Mouse (Mus musculus) heart, adult 8-10 months (tissue): ENCODE results near the gene a. TPM values are rescaled to one million over a fixed set of nuclear protein-coding genes. Genes with fewer than 3 reads are reported as not detected.

ENCODE experiments used
- DNase-seq: peaks from one replicate; pipeline ENCODE4 v3.0.0; 2022; ENCODE audit warnings: low spot score
- total RNA-seq, 4 experiments: library from RNA; stranded (reverse); gene quantifications; 2 replicates each; pipeline ENCODE4 v1.2.4; 2022

The a gene
- total RNA-seq = not detected

DNA sequence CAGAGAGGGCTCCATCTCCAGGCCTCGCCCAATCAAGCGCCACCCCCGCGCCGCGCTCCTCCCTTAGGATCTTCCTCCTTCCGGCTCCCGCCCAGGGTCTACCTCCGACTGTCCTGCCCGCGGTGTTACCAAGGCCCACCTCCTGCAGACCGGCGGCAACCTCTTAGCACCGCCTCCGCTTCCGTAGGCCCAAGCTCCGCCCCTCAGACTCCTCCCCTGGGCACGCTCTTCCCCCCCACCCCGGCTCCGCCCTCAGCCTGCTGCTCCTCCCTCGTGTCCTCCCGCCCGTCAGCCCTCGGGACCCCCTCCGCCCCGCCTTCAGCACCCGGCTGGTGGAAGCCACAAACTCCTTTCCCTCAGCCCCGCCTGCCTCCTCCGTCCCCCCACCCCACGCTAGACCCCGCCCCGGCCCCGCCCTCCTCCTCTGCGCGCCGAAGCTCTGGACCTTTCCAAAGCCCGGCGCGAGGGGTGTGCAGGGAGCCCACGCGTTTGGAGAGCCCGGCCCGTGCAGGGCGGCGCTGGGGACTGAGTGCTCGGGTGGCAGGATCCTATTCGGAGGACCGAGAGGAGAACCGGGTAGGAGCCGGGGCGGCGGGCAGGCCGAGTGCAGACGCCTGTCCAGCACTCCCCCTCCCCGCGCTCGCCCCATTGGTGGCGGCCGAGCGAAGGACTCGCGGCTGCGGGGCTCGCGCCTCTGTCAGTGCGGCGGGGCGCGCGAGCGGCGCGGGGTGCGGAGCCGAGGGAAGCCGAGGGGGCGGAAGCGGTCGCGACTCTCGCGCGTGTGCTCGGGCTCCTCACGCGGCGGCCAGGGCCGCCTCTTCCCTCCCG lies at the start of gene a, which contains the start of gene Raly:
TSS of gene a (plus strand) at position 747 of the 828 bp plus-strand sequence.
TSS of gene Raly (plus strand) at position 441 of the 828 bp plus-strand sequence.
- DNase-seq = peak; percentile 95

DNA sequence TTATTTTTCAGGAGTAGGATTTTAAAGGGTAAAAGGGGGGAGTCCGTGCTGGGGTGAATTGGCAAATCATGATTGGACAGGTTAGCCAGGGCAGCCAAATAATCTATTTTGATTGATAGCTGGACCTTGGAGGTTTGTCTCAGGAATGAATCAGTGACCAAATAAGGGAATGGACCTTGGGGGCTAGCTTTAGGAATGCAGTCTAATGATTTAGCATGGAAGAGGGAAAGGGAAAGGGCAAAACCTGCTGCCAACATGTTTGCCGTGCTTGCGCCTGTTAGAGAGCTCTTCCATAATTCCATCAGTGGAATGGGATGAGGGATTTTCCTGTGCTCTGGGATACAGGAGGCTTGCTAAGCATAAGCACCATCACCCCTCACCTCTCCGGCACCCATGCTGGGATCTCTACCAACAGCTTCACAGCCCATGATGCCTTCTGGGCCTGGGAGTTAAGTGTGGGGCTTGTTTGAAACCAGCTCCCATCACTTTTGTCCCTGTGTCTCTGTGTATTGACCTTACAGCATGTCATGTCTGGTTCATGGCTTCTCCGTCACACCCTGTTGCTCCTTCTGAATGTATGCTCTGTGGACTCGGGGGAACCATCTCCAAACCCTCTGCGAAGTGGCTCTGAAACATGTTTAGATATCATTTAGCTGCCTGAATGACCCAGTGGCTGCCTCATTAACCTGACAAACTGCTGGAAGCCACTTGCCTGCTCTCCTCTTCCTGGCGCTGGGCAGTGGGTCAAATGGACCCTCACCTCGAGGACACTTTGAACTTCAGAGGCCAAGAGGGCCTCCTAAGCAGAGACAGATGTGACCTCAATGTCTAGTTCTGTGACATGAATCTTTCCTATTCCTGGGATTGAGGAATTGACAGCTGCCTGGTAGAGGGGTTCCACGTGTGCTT lies 48.0 kb upstream of the a start:
- no peak for DNase-seq

DNA sequence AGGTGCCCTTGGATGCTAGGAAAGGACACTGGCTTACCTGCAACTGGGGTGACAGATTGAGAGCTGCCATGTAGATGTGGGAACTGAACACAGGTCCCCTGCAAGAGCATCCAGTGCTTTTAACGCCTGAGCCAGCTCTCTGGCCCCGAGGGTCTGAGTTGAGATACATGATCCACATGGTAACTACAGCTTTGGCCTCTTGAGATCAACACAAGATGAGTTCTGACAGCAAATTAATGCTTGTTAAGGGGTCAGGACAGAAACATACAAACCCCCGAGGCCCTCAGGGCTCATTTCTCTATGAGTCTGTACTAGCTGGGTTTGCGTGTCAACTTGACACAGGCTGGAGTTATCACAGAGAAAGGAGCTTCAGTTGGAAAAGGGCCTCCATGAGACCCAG lies 47.3 kb upstream of the a start:
- no peak for DNase-seq

DNA sequence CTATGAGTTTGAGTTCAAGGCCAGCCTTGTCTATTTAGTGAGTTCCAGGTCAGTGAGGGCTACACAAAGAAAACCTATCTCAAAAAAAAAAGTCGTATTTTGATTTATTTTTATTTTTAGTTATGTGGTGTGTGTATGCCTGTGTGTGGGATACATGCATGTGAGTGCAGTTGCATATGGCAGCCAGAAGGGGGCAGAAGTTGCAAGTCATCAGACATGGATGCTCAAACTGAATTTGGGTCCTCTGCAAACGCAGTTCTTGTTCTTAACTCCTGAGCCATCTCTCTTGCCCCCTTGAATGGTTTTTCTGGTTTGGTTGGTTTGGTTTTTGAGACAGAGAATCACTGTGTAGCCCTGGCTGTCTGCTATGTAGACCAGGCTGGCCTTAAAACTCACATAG lies 42.8 kb upstream of the a start:
- DNase-seq = no peak

DNA sequence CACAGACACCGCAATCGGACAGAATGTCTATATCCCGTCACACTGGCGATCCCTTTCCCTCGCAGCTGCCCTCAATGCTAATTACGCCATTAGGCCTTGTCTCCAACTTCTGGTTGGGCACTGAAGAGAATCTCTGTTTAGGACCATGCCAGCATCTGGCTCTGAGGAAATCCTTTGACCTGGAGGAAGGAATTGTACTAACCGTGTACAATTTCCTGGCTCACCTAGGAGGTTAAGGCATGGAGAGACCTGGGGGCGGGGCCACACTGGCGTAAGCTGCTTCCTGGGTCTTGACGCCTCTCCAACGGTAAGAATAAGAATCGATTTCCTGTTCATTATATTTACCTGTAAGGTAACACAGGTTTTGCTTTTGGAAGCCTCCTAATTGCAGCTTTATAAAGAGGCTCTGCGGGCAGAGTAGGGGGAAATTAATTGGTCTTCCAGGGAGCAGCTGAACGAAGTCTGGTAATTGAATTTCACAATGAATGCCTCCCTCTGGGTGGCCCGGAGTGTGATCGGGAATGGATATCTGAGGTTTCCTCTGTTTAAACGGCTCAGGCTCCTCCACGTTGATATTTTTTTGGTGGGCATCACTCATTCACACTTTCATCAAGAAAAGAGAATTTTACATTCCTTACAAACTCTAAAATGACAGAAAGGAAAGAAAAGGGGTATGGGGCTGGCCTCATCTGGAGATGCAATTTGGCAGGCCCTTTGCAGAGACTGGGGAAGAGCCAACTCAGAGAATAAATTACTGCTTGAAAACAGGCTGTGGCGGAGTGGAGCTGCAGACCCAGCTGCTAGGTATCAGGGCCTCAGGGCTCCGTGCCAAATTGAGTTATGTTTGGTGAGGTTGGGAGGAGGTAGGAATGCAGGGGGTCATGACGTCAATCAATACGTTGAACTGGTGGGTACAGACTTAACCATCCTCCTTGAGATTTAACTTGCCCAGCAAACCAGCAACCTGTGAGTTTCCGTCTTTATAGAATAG lies 41.9 kb upstream of the a start:
- DNase-seq = no peak

DNA sequence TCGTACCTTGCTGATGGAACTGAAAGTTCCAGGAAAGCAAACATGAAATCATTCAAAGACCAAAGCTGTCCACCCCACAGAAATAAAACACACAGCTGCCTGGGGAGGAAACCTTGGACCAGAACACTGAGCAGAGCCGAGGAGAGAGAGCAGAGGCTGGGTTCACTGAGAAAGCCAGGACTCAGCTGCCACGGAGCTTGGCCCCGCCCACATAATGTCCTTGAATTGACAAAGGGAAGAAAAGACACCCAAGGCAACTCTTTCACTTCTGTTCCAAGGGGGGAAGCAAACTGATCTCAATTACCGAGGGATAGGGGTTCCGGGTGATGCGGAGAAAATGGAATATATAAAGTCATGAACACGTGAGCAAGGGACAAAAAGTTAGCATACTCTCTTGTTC lies 39.3 kb upstream of the a start:
- peak; percentile 4 for DNase-seq

DNA sequence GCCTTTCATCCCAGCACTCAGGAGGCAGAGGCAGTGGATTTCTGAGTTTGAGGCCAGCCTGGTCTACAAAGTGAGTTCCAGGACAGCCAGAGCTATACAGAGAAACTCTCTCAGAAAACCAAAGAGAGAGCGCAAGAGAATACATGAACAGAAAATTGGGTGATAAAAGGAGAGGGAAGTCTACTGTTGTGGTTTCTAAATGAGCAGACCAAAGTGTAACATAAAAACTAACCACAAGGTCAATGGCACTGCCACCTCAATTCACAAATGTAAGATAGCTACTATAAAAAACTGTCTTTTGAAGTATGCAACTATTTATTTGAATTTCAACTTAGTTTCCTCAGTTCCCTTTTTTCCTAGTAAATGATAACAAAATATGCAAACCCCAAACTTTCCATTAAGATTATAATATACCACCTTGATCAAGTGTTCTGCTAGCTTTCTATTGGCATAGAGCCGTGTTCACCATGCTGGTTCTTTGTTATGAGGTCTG lies 37.1 kb upstream of the a start:
- no peak for DNase-seq

DNA sequence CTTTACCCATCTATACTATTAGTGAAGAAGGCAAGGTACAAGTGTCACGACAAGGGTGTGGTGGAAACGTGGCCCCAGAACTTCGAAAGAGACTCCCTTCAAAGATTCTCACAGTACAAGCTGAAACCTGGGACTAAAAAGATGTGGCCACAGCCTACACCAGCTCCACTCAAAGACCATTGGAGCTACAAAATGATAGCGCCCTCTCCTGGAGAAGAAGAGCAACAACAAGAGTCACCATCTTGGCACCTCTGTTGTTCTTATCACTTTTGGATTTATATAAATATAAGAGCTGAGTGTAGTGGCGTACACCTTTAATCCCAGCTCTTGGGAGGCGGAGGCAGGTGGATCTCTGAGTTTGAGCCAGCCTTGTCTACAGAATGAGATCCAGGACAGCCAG lies 35.4 kb upstream of the a start:
- no peak for DNase-seq

DNA sequence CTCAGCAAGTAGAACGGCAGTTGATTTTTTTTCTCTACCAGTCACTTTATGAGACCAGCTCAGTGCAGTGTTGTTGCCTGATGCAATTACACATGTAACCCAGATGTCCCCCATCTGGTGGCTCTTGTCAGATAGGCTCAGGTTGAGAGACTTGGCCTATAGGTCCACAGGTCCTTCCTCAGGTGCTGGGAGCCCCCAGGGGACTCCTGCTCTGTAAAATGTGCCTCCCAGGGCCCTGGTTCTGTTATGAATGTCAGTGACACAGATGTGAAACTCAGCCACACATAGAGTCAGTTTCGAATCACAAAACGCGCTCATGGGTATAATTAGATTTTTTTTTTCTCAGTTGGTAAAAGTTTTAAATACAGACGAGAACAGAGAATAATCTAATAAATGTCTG lies 33.5 kb upstream of the a start:
- no peak for DNase-seq

DNA sequence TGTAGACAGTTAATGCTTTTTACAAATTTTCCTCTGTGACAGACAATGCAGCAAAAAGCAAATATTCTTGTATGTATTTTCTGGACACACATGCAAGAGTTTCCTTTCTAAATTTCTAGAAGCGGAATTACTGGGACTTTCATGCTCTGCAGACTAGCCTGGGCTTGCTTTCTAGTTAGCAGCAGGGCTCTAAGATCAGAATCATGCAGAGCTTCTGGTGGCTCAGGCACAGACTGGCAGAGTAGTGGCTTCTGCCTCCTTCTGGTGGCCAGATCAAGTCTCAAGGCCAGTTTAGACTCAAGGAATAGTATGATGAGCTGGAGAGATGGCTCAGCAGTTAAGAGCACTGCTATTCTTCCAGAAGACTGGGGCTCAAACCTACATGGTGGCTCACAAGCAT lies 32.7 kb upstream of the a start:
- no peak for DNase-seq

DNA sequence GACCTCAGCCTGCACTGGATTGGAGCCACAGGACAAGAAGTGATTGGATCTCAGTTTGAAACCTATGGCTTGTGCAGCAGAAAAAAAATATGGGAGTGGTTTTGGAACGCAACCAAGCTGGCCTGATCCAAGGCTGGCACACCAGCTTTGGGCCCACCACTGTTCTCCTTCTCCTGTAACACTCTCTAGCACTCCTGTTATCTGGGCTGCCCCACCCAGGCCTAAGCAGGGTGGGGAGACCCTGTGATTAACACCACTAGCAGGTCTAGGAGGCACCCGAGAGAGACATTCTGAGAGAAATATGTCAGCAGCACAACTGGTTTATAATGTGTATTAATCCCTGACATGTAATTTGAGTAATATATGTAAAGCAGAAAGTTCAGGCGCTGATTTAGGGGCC lies 28.0 kb upstream of the a start:
- DNase-seq = no peak

DNA sequence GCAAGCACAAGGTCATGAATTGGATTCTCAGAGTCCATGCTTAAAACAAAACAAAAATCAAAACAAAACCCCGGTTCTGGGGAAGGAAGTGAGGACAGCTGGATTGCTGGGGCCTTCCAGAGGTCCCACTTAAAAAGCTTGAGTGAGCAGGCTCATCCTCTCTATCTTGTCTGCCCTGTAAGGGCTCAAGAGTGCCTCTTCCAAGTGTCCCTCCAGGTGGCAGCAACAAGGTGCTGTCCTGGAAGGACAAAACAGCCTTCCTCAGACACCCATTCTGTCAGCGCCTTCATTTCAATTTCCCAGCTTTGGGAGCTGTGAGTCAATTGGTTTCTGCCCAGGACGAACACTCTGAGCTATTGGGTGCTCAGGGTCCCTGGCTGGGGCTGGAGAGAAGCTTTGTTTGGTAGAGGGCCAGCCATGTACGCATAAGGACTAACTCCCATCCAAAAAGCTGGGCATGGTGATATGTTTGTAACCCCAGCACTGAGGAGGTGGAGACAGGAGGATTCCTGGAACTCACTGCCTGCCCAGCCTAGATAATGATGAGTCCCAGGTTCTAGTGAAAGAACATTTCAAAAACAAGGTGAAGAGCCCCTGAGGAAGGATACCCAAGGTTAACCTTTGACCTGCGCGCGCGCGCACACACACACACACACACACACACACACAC lies 26.2 kb upstream of the a start:
- no peak for DNase-seq

DNA sequence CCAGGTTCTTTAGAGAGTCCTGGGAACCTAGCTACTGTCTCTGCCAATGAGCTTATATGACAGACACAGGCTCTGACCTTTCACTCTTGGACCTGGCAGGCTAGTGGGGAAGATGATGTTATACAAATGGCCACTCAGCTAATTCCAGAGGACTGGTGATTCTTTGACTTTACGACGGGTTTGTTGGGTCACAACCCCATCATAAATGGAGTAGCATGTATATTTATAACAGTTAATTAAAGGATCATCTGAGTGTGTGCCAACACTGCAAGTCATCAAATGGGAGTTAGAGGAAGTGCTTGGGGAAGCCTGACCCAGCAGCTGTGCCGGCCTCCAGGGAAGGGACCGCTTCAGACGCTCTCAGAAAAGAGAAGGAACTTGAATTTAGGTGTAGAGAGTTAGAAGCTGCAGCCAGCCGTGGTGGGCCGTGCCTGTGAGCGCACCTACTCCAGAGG lies 25.6 kb upstream of the a start:
- peak; percentile 5 for DNase-seq

DNA sequence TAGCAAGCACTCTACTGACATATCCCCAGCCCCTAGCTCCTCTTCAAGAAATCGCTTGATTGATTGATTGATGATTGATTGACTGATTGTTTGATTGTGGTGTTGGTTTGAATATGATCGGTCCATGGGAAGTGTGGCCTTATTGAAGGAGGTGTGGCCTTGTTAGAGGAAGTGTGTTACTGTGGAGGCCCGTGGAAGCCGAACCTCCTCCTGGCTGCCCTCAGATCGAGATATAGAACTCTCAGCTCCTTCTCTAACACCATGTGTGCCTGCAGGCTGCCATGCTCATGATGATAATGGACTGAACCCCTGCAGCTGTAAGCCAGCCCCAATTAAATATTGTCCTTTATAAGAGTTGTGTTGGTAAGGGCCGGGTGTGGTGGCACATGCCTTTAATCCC lies 24.2 kb upstream of the a start:
- DNase-seq = no peak

DNA sequence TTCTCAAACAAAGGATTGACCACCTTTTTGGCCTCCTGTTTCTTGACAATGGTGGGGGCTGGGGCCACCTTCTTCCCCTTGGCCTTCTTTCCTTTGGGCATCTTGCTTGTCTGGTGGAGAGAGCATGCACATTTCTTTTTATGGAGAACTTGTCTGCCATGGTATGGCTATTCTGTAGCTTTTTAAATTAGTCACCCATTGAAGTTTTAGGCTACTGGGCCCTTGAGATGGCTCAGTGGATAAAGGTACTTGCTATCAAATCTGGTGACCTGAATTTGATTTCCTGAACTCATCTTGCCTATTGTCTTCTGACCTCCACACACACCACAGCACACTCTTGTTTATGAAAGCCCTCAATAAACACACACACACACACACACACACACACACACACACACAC lies 21.3 kb upstream of the a start, which contains the start of gene Gm14214:
TSS of gene Gm14214 (minus strand) at position 101 of the 400 bp plus-strand sequence.
- no peak for DNase-seq

DNA sequence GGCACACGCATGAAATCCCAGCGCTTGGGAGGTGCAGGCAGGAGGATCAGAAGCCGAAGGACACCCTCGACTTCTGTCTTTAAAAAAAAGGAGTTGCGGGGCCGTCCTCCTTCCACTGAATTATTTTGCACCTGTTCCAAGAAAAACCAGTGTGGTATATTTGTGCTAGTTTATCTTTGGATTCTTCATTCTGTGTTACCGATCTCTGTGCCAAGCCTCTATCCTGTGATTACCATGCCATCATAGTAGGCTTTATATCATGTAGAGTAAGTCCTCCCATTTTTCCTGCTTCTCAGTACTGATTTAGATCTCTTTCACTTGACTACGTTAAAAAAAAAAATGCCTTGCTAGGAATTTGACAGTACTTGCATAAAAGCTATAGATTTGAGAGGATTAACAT lies 19.6 kb upstream of the a start:
- DNase-seq = no peak

DNA sequence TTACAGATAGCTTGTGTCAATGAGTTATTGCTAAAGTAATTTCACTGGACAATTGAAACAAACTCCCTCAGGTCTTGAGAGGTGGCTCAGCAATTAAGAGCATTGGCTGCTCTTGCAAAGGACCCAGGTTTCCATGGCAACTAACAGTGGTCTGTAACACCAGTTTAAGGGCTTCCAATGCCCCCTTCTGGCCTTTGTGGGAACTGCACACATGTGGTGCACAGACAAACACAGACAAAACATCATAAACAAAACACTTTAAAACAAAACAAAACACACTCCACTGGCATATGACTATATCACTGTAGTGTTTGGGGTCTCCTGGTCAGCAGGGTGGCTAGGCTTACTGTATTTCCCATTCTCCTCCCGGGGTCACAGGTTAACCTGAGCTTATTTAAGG lies 17.2 kb upstream of the a start:
- DNase-seq = no peak

DNA sequence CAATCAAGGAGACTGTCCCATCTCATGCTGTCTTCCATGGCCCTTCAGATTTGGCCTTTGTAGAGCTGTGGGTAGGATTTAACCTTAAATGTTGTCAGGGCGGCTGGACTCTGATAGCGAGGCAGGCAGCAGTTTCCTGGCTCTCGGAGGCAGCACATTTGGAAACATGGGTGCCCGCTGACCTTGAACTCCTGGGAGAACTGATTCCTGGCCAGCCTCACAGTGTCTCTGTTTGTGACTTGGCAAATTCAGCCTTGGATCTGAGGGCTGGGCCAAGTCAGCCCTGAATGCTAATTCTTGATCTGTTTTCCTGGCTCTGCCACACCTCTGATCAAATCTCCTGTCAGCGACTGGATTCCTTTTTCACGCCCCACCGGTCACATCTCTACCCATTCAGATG lies 14.7 kb upstream of the a start:
- no peak for DNase-seq

DNA sequence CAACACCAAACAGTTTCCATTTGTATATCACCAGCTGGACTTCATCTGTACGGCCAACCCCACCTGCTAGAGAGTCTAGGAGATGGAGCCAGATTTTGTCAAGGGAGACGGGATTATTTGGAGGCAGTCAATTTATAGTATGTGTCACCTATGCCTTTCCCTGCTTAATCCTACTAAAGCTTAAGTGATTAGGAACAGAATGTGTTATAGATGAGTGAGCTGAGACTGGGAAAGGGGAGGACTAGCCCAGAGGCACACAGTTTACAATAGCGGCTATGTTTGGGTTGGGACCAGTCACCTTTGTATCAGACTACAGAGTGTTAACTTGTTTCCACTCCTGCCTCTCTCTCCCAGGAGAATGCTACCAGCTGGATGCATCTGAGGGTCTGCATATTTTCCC lies 11.6 kb upstream of the a start:
- DNase-seq = no peak

DNA sequence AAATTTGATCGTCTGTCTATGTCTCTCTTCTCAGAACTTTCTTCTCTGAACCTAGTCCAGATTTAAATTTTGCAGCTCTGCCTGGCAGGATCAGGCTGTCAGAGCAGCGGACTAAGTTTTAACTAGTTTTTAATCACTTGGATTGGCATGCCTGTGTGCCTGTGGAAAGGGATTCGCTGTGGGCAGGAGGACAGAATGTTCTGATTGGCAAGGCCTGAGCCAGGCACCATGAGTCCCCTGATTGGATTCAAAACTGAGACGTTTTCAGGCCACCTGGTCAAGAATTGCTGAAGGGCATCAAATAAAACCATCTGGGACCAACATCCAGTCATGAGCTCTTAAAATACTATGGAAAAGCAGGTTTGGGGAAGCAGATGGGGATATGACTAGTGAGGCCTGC lies 8.8 kb upstream of the a start:
- DNase-seq = no peak
